Mouse (Mus musculus) erythroblast, embryonic 14.5 days (primary cell): Measurements from ENCODE around the gene Rnf186.

Experiments
- GATA1 ChIP-seq: IDR thresholded peaks from 2 replicates; pipeline ENCODE4 v1.6.1; 2012; ENCODE audit warnings: low read length, inconsistent platforms, mixed read lengths
- TAL1 ChIP-seq: IDR thresholded peaks from 3 replicates; pipeline ENCODE4 v1.6.1; 2012; ENCODE audit warnings: low read length, inconsistent platforms, mixed read lengths

DNA sequence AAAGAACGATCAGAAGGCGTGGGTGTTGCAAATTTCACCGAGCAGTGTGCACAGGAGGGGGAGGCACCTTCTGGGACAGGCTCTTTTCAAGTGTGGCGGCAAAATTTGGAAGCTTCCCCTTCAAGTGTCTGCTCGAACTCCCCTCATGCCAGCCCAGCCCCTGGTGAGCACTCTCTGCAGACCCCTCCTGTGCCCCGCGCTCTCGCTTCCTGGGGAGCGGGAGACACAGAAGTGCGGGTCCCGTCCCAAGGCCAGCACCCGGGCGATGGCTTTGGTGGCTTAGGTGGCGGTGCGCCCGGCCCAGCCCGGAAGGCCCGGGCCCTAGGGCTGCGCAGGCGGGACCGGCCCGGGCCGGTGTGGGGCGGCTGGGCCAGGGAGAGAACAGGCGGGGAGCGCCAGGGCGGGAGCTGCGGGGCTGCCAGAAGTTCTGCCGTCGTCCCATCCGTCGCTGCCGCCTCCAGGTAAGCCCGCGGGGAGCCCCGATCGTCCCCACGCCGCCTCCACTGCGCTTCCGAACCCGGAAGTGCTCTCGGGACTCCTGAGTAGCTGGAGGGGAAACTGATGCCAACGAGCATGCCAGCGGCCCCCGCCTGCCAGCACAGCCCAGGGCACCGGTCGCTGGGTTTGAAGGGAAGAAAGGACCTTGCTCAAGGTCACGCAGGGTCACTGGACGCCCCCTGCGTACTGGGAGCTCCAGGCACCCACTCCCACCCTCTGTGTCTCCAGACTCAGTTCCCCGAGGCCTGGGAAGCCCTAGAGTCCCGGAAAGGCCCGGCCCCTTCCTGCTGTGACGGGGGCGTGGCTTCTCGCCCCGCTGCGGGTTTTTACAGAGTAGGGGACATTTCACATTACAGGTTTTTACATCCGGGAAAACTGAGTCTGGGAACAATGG is 6.2 kb downstream of the Rnf186 start, which contains the start of gene Tmco4:
- TF ChIP-seq GATA1 (no peak), TAL1 (no peak)
